Mouse (Mus musculus): Measurements from ENCODE around the gene Cdrt4. TPM values are rescaled to one million over a fixed set of nuclear protein-coding genes. Genes with fewer than 3 reads are reported as not detected.

Cdrt4 gene
- total and polyA plus RNA-seq, 3 experiments = not detected

- dilution Hi-C loops (cut with MboI; ENCODE audit: extremely low pct_ligation_motif_present, extremely low pct_unique_long_range_greater_than_20kb, low sequenced_read_pairs) (no loop called here), in situ Hi-C loops (cut with MboI; ENCODE audit: low pct_ligation_motif_present, low pct_unique_long_range_greater_than_20kb, low sequenced_read_pairs) (no loop called here)
- Histone ChIP-seq H3K4me1 (ENCODE audit: control insufficient read depth in 1 of 2, insufficient read depth in 2 of 2) (peaks cover 2 to 33% of the 10 kb centered on the region in 2 experiments; a peak in 3 of 4 replicates), H3K9me3 (replicated peaks; ENCODE audit: low read length) (no peaks in the 10 kb centered on the region), H3K27me3 (replicated peaks) (no peaks in the 10 kb centered on the region), H3K79me2 (replicated peaks; ENCODE audit: control insufficient read depth, extremely low read depth, insufficient read depth, poor library complexity, severe bottlenecking) (no peaks in the 10 kb centered on the region), H3K36me3 (replicated peaks in 1 of 2; ENCODE audit: control insufficient read depth in 1 of 2, insufficient read depth in 1 of 2, low read length in 1 of 2) (no peaks in the 10 kb centered on the region), H3K9ac (ENCODE audit: insufficient read depth, low read depth) (no peak overlapping the region), H3K4me2 (ENCODE audit: insufficient read depth, low read depth, poor library complexity, severe bottlenecking) (no peak overlapping the region), H3K4me3 (replicated peaks in 1 of 3; ENCODE audit: low read depth in 2 of 3, low read length in 2 of 3, poor library complexity in 1 of 3) (no peak overlapping the region), H3K27ac (ENCODE audit: insufficient read depth, low read depth) (no peak overlapping the region)
- peak; percentile 17 for DNase-seq (ENCODE audit: extremely low read depth)
- TF ChIP-seq ZMIZ1 (IDR thresholded peaks at IDR 0.05; ENCODE audit: low read depth, low read length) (no peak), IRF4 (IDR thresholded peaks at IDR 0.05; ENCODE audit: low read depth, low read length) (no peak), EP300 (IDR thresholded peaks at IDR 0.05; ENCODE audit: low read length) (0 out of 2 replicates have a peak, but pooled peaks have one; percentile 25), ETS1 (conservative IDR thresholded peaks at IDR 0.05; ENCODE audit: low read depth, low read length) (peak; percentile 33; the same call in 1 of the 2 replicates)
Measured at GRCm38 (mm10) chr11:63023461-63023860, 72.5 kb downstream of the Cdrt4 start.

DNA sequence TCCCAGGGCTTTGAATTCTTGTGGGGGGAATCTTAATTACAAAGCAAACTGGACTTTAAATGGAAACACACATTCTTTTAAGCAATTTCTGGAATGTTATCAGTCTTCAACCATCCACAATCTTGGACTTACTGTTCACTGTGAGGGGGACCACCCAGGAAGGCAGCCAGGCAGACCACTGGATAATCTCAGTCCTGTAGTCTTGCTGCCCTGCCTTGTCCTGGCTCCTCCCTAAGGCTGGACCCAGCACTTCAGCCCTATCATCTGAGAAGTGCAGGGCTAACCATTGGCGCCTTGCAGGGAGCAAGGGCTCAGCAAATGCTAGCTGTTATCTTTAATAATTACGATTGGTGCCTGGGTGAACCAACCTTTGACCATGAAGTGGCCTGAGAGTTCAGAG, 73.1 kb downstream of the Cdrt4 start:
- peaks cover 2 to 33% of the 10 kb centered on the region in 2 experiments; a peak in 3 of 4 replicates for H3K4me1 ChIP-seq (ENCODE audit: control insufficient read depth in 1 of 2, insufficient read depth in 2 of 2)
- dilution Hi-C loops (cut with MboI; ENCODE audit: extremely low pct_ligation_motif_present, extremely low pct_unique_long_range_greater_than_20kb, low sequenced_read_pairs) = no loop called here
- TF ChIP-seq CHD1 (IDR thresholded peaks at IDR 0.05; ENCODE audit: low read depth, low read length) (no peak), EP300 (IDR thresholded peaks at IDR 0.05; ENCODE audit: low read length) (no peak), KAT2A (IDR thresholded peaks at IDR 0.05; ENCODE audit: insufficient replicate concordance, low read length) (no peak), RCOR1 (conservative IDR thresholded peaks at IDR 0.05; ENCODE audit: low read depth, low read length) (no peak), USF2 (conservative IDR thresholded peaks at IDR 0.05; ENCODE audit: low read depth, low read length) (no peak), SIN3A (IDR thresholded peaks at IDR 0.05; ENCODE audit: low read length) (no peak), JUND (conservative IDR thresholded peaks at IDR 0.05; ENCODE audit: low read depth, low read length) (no peak), MAFK (IDR thresholded peaks at IDR 0.05; ENCODE audit: insufficient replicate concordance, low read length) (no peak), ELF1 (IDR thresholded peaks at IDR 0.05; ENCODE audit: low read depth, low read length) (no peak), E2F4 (IDR thresholded peaks at IDR 0.05; ENCODE audit: insufficient replicate concordance, low read depth, low read length) (no peak), ZNF384 (IDR thresholded peaks at IDR 0.05; ENCODE audit: low read depth, low read length) (no peak), ZMIZ1 (IDR thresholded peaks at IDR 0.05; ENCODE audit: low read depth, low read length) (no peak), MXI1 (IDR thresholded peaks at IDR 0.05; ENCODE audit: low read depth, low read length) (no peak), ETS1 (conservative IDR thresholded peaks at IDR 0.05; ENCODE audit: low read depth, low read length) (no peak), POLR2A (IDR thresholded peaks at IDR 0.05; ENCODE audit: low read depth, low read length) (no peak), JUN (IDR thresholded peaks at IDR 0.05; ENCODE audit: insufficient read depth, low read depth, low read length) (no peak), BHLHE40 (IDR thresholded peaks at IDR 0.05; ENCODE audit: low read depth, low read length) (no peak), ZKSCAN1 (IDR thresholded peaks at IDR 0.05; ENCODE audit: borderline replicate concordance, low read depth, low read length) (no peak)
- in situ Hi-C loops (cut with MboI; ENCODE audit: low pct_ligation_motif_present, low pct_unique_long_range_greater_than_20kb, low sequenced_read_pairs) = no loop called here
- no peaks in the 10 kb centered on the region for H3K27me3 ChIP-seq (replicated peaks)
- no peaks in the 10 kb centered on the region for H3K36me3 ChIP-seq (replicated peaks in 1 of 2; ENCODE audit: control insufficient read depth in 1 of 2, insufficient read depth in 1 of 2, low read length in 1 of 2)
- no peak overlapping the region for H3K9ac ChIP-seq (ENCODE audit: insufficient read depth, low read depth)
- H3K9me3 ChIP-seq (replicated peaks; ENCODE audit: low read length) = no peaks in the 10 kb centered on the region
- no peak overlapping the region for H3K4me3 ChIP-seq (replicated peaks in 1 of 3; ENCODE audit: low read depth in 2 of 3, low read length in 2 of 3, poor library complexity in 1 of 3)
- DNase-seq (ENCODE audit: extremely low read depth) = no peak
- H3K4me2 ChIP-seq (ENCODE audit: insufficient read depth, low read depth, poor library complexity, severe bottlenecking) = no peak overlapping the region
- H3K27ac ChIP-seq (ENCODE audit: insufficient read depth, low read depth) = no peak overlapping the region
- H3K79me2 ChIP-seq (replicated peaks; ENCODE audit: control insufficient read depth, extremely low read depth, insufficient read depth, poor library complexity, severe bottlenecking) = no peaks in the 10 kb centered on the region

All from CH12.LX (cell line).